Mouse (Mus musculus) hindbrain, postnatal 0 days (tissue): ENCODE measurements around the gene 4930404H24Rik. TPM values are rescaled to one million over a fixed set of nuclear protein-coding genes. Genes with fewer than 3 reads are reported as not detected.
A peak's percentile ranks its signal among the peaks of the same experiment; 100 is the strongest.

Experiments
- ATAC-seq: fragments of 200-750 bp; cut with Nextera tagmentation; 2 replicates; pipeline ENCODE4 v1.8.0; 2017; ENCODE audit warnings: mild to moderate bottlenecking, moderate TSS enrichment, moderate library complexity
- DNase-seq: peaks from one replicate; pipeline ENCODE4 v3.0.0-alpha.2; 2015; ENCODE audit warnings: low spot score
- H3K27ac ChIP-seq: fragments of 300-500 bp; sonication (generic); 2 replicates; pipeline ENCODE4 v1.5.1; 2014; ENCODE audit warnings: mild to moderate bottlenecking
- H3K27me3 ChIP-seq: fragments of 300-500 bp; sonication (generic); 2 replicates; pipeline ENCODE4 v1.6.1; 2014; ENCODE audit warnings: low read length, mixed read lengths; ENCODE audit not compliant: insufficient read depth
- H3K36me3 ChIP-seq: fragments of 300-500 bp; sonication (generic); 2 replicates; pipeline ENCODE4 v1.6.1; 2014; ENCODE audit warnings: low read length, mixed read lengths; ENCODE audit not compliant: insufficient read depth
- H3K4me1 ChIP-seq: fragments of 300-500 bp; sonication (generic); 2 replicates; pipeline ENCODE4 v1.6.1; 2014; ENCODE audit warnings: antibody characterized with exemption, low read length, mixed read lengths; ENCODE audit not compliant: insufficient read depth
- H3K4me2 ChIP-seq: fragments of 300-500 bp; sonication (generic); 2 replicates; pipeline ENCODE4 v1.6.1; 2014; ENCODE audit warnings: low read depth, mild to moderate bottlenecking, low read length, moderate library complexity, mixed read lengths
- H3K4me3 ChIP-seq: fragments of 300-500 bp; sonication (generic); 2 replicates; pipeline ENCODE4 v1.5.1; 2014; ENCODE audit warnings: low read length
- H3K9ac ChIP-seq: fragments of 300-500 bp; sonication (generic); replicated peaks from 2 replicates; pipeline ENCODE4 v1.6.1; 2014; ENCODE audit warnings: mild to moderate bottlenecking, low read length, moderate library complexity, mixed read lengths
- H3K9me3 ChIP-seq: fragments of 300-500 bp; sonication (generic); 2 replicates; pipeline ENCODE4 v1.6.1; 2016; ENCODE audit warnings: low read length, mixed read lengths
- CTCF ChIP-seq: IDR thresholded peaks from 2 replicates; pipeline ENCODE4 v1.5.1; 2016; ENCODE audit warnings: antibody characterized with exemption, control low read depth, low read depth
- WGBS: fragments of 180-500 bp; shearing (Covaris S2); extraction: QIAGEN DNeasy Blood & Tissue Kit; methylation state at CpG from one replicate; pipeline ENCODE4 v1.1.7; 2014; 5-methylcytosine and 5-hydroxymethylcytosine counted together
- polyA plus RNA-seq: library from polyadenylated mRNA; unstranded; fragments of >200 nt; fragmentation: Nextera tagmentation; extraction: Ambion mirVana; gene quantifications from 2 replicates; pipeline ENCODE4 v1.2.1, GENCODE M21; 2015
- total RNA-seq: library from RNA; depleted of rRNA; stranded (reverse); fragments of >200 nt; gene quantifications from 2 replicates; pipeline ENCODE4 v1.2.3, GENCODE M21; 2014

4930404H24Rik gene
- total and polyA plus RNA-seq, 2 experiments from 2014 or later, result not detected

- Histone ChIP-seq H3K9ac (no peak overlapping the region), H3K9me3 (no peaks in the 10 kb centered on the region), H3K4me2 (no peak overlapping the region), H3K27ac (no peak overlapping the region), H3K36me3 (no peaks in the 10 kb centered on the region), H3K4me3 (no peak overlapping the region), H3K27me3 (no peaks in the 10 kb centered on the region), H3K4me1 (peaks cover 15% of the 10 kb centered on the region; the same call in 1 of the 2 replicates)
- DNase-seq, result no peak
- no peak for TF ChIP-seq CTCF
- WGBS, result 79% methylated on average over 12 of the region's 12 CpGs
- ATAC-seq, result no peak
These were observed 31.1 kb downstream of the 4930404H24Rik start for GRCm38 (mm10) chr2:153523656-153524055.

- H3K9ac ChIP-seq, result no peak overlapping the region
- no peak for DNase-seq
- H3K27ac ChIP-seq, result no peak overlapping the region
- TF ChIP-seq CTCF, result no peak
- 60% methylated on average over 2 of the region's 2 CpGs for WGBS
- H3K4me1 ChIP-seq, result peaks cover 15% of the 10 kb centered on the region; the same call in 1 of the 2 replicates
- H3K4me2 ChIP-seq, result no peak overlapping the region
- no peaks in the 10 kb centered on the region for H3K9me3 ChIP-seq
- no peaks in the 10 kb centered on the region for H3K36me3 ChIP-seq
- no peak overlapping the region for H3K4me3 ChIP-seq
- no peaks in the 10 kb centered on the region for H3K27me3 ChIP-seq
- ATAC-seq, result no peak
These were observed 32.1 kb downstream of the 4930404H24Rik start for GRCm38 (mm10) chr2:153524727-153525126.

- no peak for ATAC-seq
- no peaks in the 10 kb centered on the region for H3K36me3 ChIP-seq
- no peak overlapping the region for H3K27ac ChIP-seq
- H3K4me2 ChIP-seq, result no peak overlapping the region
- no peak for DNase-seq
- H3K4me1 ChIP-seq, result peaks cover 15% of the 10 kb centered on the region; the same call in 1 of the 2 replicates
- WGBS, result 27% methylated on average over 10 of the region's 10 CpGs
- no peak overlapping the region for H3K4me3 ChIP-seq
- H3K27me3 ChIP-seq, result no peaks in the 10 kb centered on the region
- no peaks in the 10 kb centered on the region for H3K9me3 ChIP-seq
- TF ChIP-seq CTCF, result no peak
- H3K9ac ChIP-seq, result no peak overlapping the region
These were observed 33.3 kb downstream of the 4930404H24Rik start for GRCm38 (mm10) chr2:153525906-153526311.

- Histone ChIP-seq H3K4me1 (peaks cover 15% of the 10 kb centered on the region; the same call in 1 of the 2 replicates), H3K9me3 (no peaks in the 10 kb centered on the region), H3K4me3 (peak overlapping the region; percentile 86), H3K4me2 (peak overlapping the region; percentile 69), H3K27me3 (no peaks in the 10 kb centered on the region), H3K36me3 (no peaks in the 10 kb centered on the region), H3K9ac (peak overlapping the region; percentile 92; the same call in 1 of the 2 replicates), H3K27ac (peak overlapping the region; percentile 88)
- ATAC-seq, result no peak
- no peak for DNase-seq
- 42% methylated on average over 9 of the region's 9 CpGs for WGBS
- TF ChIP-seq CTCF, result no peak
These were observed 34.4 kb downstream of the 4930404H24Rik start for GRCm38 (mm10) chr2:153526850-153527530.

- no peak for TF ChIP-seq CTCF
- peak; percentile 25 for ATAC-seq
- 3% methylated on average over 62 of the region's 85 CpGs for WGBS
These were observed 35.3 kb downstream of the 4930404H24Rik start for GRCm38 (mm10) chr2:153527580-153528531.

GRCm38 (mm10) chr2:153528571-153529364 is 36.2 kb downstream of the 4930404H24Rik start:
- Histone ChIP-seq H3K36me3 (no peaks in the 10 kb centered on the region), H3K4me1 (peaks cover 8% of the 10 kb centered on the region; the same call in 1 of the 2 replicates), H3K9me3 (no peaks in the 10 kb centered on the region), H3K27me3 (no peaks in the 10 kb centered on the region), H3K27ac (peak overlapping the region; percentile 88), H3K9ac (peak overlapping the region; percentile 92), H3K4me2 (peak overlapping the region; percentile 69), H3K4me3 (peak overlapping the region; percentile 86)
- ATAC-seq (peak; percentile 61), DNase-seq (peak; percentile 73)
- 0% methylated on average over 18 of the region's 70 CpGs for WGBS
- no peak for TF ChIP-seq CTCF

More at GRCm38 (mm10) chr2:153527580-153528531, 35.3 kb downstream of the 4930404H24Rik start:
- H3K27ac ChIP-seq, result peak overlapping the region; percentile 88
- peak overlapping the region; percentile 86 for H3K4me3 ChIP-seq
- peaks cover 8% of the 10 kb centered on the region; the same call in 1 of the 2 replicates for H3K4me1 ChIP-seq
- H3K9me3 ChIP-seq, result no peaks in the 10 kb centered on the region
- no peaks in the 10 kb centered on the region for H3K36me3 ChIP-seq
- H3K27me3 ChIP-seq, result no peaks in the 10 kb centered on the region
- peak; percentile 64 for DNase-seq
- peak overlapping the region; percentile 92 for H3K9ac ChIP-seq
- H3K4me2 ChIP-seq, result peak overlapping the region; percentile 69
